Mouse (Mus musculus) intestine, embryonic 16.5 days (tissue): ENCODE measurements around the gene Sds. TPM values are rescaled to one million over a fixed set of nuclear protein-coding genes. Genes with fewer than 3 reads are reported as not detected.

Experiments
- ATAC-seq: fragments of 200-750 bp; cut with Nextera tagmentation; 2 replicates; pipeline ENCODE4 v1.8.0; 2017; ENCODE audit warnings: moderate TSS enrichment, moderate library complexity
- H3K27ac ChIP-seq: fragments of 300-500 bp; sonication (generic); 2 replicates; pipeline ENCODE4 v1.5.1; 2014; ENCODE audit warnings: mild to moderate bottlenecking, low read length
- H3K27me3 ChIP-seq: fragments of 300-500 bp; sonication (generic); replicated peaks from 2 replicates; pipeline ENCODE4 v1.6.1; 2014; ENCODE audit warnings: low read length, control low read depth, mixed read lengths; ENCODE audit not compliant: control insufficient read depth, insufficient read depth
- H3K36me3 ChIP-seq: fragments of 300-500 bp; sonication (generic); 2 replicates; pipeline ENCODE4 v1.6.1; 2014; ENCODE audit warnings: low read length, control low read depth; ENCODE audit not compliant: control insufficient read depth, insufficient read depth
- H3K4me1 ChIP-seq: fragments of 300-500 bp; sonication (generic); 2 replicates; pipeline ENCODE4 v1.6.1; 2014; ENCODE audit warnings: low read length, control low read depth, mixed read lengths; ENCODE audit not compliant: control insufficient read depth, insufficient read depth
- H3K4me2 ChIP-seq: fragments of 300-500 bp; sonication (generic); 2 replicates; pipeline ENCODE4 v1.6.1; 2014; ENCODE audit warnings: low read depth, low read length, control low read depth
- H3K4me3 ChIP-seq: fragments of 300-500 bp; sonication (generic); 2 replicates; pipeline ENCODE4 v1.5.1; 2014; ENCODE audit warnings: mild to moderate bottlenecking, low read length
- H3K9ac ChIP-seq: fragments of 300-500 bp; sonication (generic); 2 replicates; pipeline ENCODE4 v1.6.1; 2014; ENCODE audit warnings: low read depth, low read length
- H3K9me3 ChIP-seq: fragments of 300-500 bp; sonication (generic); 2 replicates; pipeline ENCODE4 v1.6.1; 2016; ENCODE audit warnings: low read length, control low read depth; ENCODE audit not compliant: control insufficient read depth
- WGBS: fragments of 180-500 bp; shearing (Covaris S2); extraction: QIAGEN DNeasy Blood & Tissue Kit; methylation state at CpG from one replicate; pipeline ENCODE4 v1.1.7; 2014; 5-methylcytosine and 5-hydroxymethylcytosine counted together
- polyA plus RNA-seq: library from polyadenylated mRNA; unstranded; fragments of >200 nt; fragmentation: Nextera tagmentation; extraction: Ambion mirVana; gene quantifications from 2 replicates; pipeline ENCODE4 v1.2.1, GENCODE M21; 2015

Sds gene
- polyA plus RNA-seq, 1 experiment from 2014 or later = 0.37 TPM

DNA sequence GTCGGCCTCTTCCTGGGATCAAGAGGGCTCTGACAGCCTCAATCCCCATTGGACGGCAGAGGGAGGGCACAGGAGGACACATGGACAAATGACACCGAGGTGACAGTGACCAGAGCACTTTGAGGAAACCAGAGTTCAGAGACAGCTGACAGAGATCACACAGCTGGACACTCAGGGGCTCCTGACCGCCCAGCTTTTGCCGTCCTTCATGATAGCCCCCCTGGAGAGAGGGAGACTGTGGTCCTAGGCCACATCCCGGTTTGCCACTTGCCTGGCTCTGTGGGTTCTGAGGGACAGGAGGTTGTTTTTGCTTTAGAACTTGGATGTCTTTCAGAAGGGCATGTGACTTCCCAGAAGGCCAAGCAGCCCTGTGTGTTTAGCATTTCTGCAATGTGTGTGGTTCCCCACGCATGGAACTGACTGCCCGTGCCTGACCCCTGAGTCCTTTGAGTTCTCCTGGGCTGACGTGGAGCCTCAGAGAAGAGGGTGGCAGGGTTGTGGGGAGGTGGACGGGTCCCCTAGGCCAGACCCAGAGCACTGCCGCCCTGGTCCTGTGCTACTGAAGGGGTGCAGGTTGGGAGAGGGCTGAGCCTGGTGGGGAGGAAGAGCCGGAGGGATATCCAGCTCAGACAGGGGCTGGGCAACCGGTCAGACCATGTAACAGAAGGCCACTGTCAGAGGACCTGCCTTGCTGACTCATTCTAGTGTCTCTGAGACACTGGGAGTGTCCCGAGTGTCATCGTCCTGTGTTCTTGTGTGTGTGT is 40.1 kb downstream of the Sds start:
- H3K4me2 ChIP-seq = no peak overlapping the region
- H3K4me1 ChIP-seq = peaks cover 51% of the 10 kb centered on the region
- 0 out of 2 replicates have a peak, but pooled peaks have one; percentile 10 for ATAC-seq
- H3K9me3 ChIP-seq = no peaks in the 10 kb centered on the region
- WGBS = 56% methylated on average over 15 of the region's 15 CpGs
- H3K4me3 ChIP-seq = no peak overlapping the region
- no peaks in the 10 kb centered on the region for H3K27me3 ChIP-seq
- no peaks in the 10 kb centered on the region for H3K36me3 ChIP-seq
- H3K27ac ChIP-seq = peak overlapping the region; percentile 41; the same call in 1 of the 2 replicates
- peak overlapping the region; percentile 33; the same call in 1 of the 2 replicates for H3K9ac ChIP-seq

DNA sequence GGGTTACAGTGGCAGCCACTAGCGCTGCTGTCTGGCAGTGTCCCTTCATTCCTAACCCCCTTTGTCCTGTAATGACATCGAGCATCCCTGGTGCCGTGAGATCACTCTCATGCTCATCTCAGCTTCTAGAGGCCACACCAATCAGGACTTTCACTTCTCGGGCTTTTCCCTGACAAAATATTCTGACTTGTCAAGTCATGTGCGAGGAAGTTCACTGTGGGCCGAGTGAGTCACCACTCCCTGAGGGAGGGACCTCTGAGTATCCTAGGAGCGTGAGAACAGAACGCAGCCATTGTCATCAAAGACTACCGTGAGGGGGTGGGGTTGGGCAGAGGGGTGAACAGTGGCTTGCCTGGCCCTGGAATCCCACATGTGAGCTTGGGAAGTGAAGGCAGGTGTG is 41.2 kb downstream of the Sds start:
- Histone ChIP-seq H3K4me3 (no peak overlapping the region), H3K4me2 (no peak overlapping the region), H3K36me3 (no peaks in the 10 kb centered on the region), H3K4me1 (peaks cover 43% of the 10 kb centered on the region), H3K9ac (no peak overlapping the region), H3K9me3 (no peaks in the 10 kb centered on the region), H3K27ac (no peak overlapping the region), H3K27me3 (no peaks in the 10 kb centered on the region)
- ATAC-seq = no peak
- 47% methylated on average over 9 of the region's 9 CpGs for WGBS

DNA sequence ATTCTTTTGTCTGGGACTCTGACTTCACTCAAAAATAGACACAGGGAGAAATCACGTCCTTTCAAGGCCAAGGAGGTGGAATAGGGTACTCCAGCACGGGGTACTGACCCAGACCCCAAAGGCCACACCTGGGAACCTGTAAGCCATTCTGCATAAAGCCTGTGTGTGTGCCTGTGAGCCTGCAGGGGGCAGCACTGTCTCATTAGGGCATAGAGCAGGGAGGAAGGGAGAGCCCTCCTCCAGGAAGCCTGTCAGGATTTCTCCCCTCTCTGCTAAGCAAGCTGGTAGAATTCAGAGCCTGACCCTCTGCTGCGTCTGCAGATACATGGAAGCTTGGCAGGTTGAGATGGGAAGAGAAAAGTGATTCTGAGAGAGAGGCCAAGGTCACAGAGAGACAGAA is 46.3 kb downstream of the Sds start:
- Histone ChIP-seq H3K4me2 (no peak overlapping the region), H3K4me3 (no peak overlapping the region), H3K27ac (no peak overlapping the region), H3K27me3 (no peaks in the 10 kb centered on the region), H3K36me3 (no peaks in the 10 kb centered on the region), H3K9ac (no peak overlapping the region), H3K9me3 (no peaks in the 10 kb centered on the region), H3K4me1 (0 out of 2 replicates have a peak, but pooled peaks cover under 1% of the 10 kb centered on the region)
- WGBS = 77% methylated on average over 3 of the region's 3 CpGs
- no peak for ATAC-seq

DNA sequence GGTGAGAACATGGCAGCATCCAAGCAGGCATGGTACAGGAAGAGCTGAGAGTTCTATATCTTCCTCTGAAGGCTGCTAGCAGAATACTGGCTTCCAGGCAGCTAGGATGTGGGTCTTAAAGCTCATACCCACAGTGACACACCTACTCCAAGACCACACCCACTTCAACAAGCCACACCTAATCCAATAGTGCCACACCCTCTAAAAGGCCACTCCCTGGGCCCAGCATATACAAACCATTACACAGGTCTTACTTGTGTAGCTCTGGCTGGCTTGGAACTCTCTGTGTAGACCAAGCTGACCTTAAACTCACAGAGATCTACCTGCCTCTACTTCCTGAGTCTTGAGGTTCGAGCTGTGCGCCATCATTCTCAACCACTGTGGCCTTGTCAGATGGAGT is 48.4 kb downstream of the Sds start:
- no peaks in the 10 kb centered on the region for H3K9me3 ChIP-seq
- no peaks in the 10 kb centered on the region for H3K4me1 ChIP-seq
- no peaks in the 10 kb centered on the region for H3K27me3 ChIP-seq
- no peak overlapping the region for H3K9ac ChIP-seq
- no peak overlapping the region for H3K4me3 ChIP-seq
- no peak overlapping the region for H3K4me2 ChIP-seq
- no peak for ATAC-seq
- no peaks in the 10 kb centered on the region for H3K36me3 ChIP-seq
- no peak overlapping the region for H3K27ac ChIP-seq
- WGBS = 97% methylated on average over 2 of the region's 2 CpGs

DNA sequence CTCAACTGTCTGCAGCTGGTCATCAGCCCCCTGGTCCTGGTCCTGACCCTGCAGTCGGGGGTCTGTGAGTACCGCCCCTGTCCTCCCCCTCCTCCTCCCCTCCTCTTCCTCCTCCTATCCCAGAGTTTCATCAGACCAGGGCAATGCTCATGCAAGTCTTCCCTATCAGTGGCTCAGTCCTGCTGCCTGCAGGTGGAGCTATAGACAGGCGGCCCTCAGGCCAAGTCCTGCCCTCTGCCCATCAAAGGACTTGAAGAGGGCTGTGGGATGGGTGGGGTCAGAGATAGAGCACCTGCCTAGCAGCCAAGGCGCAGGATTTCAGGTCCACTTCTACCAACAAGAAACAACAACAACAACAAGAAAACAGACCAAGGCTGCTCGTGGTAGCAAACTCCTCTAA is 49.4 kb downstream of the Sds start:
- Histone ChIP-seq H3K4me1 (no peaks in the 10 kb centered on the region), H3K27ac (no peak overlapping the region), H3K36me3 (no peaks in the 10 kb centered on the region), H3K4me2 (no peak overlapping the region), H3K27me3 (no peaks in the 10 kb centered on the region), H3K9me3 (no peaks in the 10 kb centered on the region), H3K9ac (no peak overlapping the region), H3K4me3 (no peak overlapping the region)
- ATAC-seq = peak; percentile 54; the same call in 1 of the 2 replicates
- 32% methylated on average over 5 of the region's 5 CpGs for WGBS

DNA sequence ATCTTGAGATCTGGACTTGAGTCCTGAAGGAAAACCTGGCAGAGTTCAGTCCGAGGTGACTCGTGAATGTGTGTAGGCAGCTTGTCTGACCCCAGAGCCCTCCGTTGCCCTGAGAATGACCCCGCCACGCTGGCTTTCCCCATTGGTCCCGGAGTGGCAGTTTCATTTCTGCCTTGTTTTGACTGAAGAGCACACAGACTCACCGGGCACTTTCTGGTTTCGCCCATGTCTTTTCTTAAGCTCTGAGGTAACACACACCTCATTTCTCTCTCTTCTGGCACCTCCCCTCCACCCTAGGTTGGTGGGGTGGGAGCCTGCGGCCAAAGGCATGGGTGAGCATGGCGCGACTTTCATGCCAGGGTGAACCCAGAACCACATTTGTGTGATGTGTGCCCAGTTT is 50.0 kb downstream of the Sds start:
- H3K4me3 ChIP-seq = no peak overlapping the region
- no peaks in the 10 kb centered on the region for H3K36me3 ChIP-seq
- no peak overlapping the region for H3K27ac ChIP-seq
- H3K9ac ChIP-seq = no peak overlapping the region
- 64% methylated on average over 11 of the region's 11 CpGs for WGBS
- no peak for ATAC-seq
- no peak overlapping the region for H3K4me2 ChIP-seq
- H3K9me3 ChIP-seq = no peaks in the 10 kb centered on the region
- no peaks in the 10 kb centered on the region for H3K4me1 ChIP-seq
- H3K27me3 ChIP-seq = no peaks in the 10 kb centered on the region

DNA sequence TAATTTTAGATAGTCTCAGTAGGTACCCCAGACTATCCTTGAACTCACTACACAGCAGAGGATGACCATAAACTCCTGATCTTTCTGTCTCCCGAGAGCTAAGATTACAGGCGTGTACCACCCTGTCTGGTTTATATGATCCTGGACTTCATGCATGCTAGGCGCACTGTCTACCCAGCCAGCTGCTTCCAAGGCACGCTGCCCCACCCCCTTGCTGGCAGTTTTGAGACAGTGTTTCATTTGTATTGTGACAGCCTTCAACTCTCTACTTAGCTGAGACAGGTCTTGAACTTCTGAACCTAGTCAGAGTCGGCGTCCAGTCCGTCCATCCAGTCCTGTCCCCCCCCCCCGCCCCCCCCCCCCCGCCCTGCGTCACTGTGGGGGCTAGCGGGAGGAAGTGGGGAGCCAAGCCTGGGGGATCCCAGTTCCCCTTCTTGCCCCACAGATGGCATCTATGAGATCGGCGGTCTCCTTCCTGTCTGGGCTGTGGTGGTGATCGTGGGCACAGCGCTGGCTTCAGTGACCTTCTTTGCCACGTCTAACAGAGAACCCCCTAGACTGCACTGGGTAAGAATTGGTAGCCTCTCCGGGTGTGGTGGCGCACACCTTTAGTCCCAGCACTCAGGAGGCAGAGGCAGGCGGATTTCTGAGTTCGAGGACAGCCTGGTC is 51.1 kb downstream of the Sds start:
- no peak for ATAC-seq
- Histone ChIP-seq H3K9ac (no peak overlapping the region), H3K4me1 (no peaks in the 10 kb centered on the region), H3K27ac (no peak overlapping the region), H3K4me3 (no peak overlapping the region), H3K4me2 (no peak overlapping the region), H3K9me3 (no peaks in the 10 kb centered on the region), H3K36me3 (no peaks in the 10 kb centered on the region), H3K27me3 (no peaks in the 10 kb centered on the region)
- WGBS = 82% methylated on average over 16 of the region's 20 CpGs

DNA sequence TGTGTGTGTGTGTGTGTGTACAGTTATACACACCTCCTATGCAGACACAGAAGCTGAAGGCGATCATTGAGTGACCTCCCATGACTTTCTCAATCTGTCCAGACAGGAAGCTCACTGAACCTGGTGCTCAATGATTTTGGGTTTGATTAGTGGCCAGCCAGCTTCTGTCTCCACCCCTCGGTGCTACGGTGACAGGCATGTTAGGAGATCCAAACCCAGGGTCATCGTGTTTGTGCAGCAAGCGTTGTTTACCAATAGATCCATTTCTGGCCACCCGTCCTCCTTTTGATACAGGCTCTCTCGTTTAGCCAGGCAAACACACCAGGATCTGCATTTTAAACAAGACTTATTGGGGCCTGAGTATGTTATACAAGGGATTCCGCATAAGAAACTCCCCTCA is 55.3 kb downstream of the Sds start:
- no peak overlapping the region for H3K4me2 ChIP-seq
- H3K4me3 ChIP-seq = no peak overlapping the region
- 78% methylated on average over 8 of the region's 8 CpGs for WGBS
- H3K9ac ChIP-seq = no peak overlapping the region
- no peaks in the 10 kb centered on the region for H3K4me1 ChIP-seq
- ATAC-seq = no peak
- H3K27ac ChIP-seq = no peak overlapping the region
- no peaks in the 10 kb centered on the region for H3K27me3 ChIP-seq
- 0 out of 2 replicates have a peak, but pooled peaks cover 6% of the 10 kb centered on the region for H3K36me3 ChIP-seq
- no peaks in the 10 kb centered on the region for H3K9me3 ChIP-seq
